Mouse (Mus musculus) heart, embryonic 12.5 days (tissue): ENCODE data around the gene Heatr3. TPM values are rescaled to one million over a fixed set of nuclear protein-coding genes. Genes with fewer than 3 reads are reported as not detected.

Experiments
- ATAC-seq: fragments of 200-750 bp; cut with Nextera tagmentation; 2 replicates; pipeline ENCODE4 v1.8.0; 2017; ENCODE audit warnings: moderate TSS enrichment, moderate library complexity; ENCODE audit not compliant: insufficient number of reproducible peaks, low FRiP score
- H3K27ac ChIP-seq: fragments of 300-500 bp; sonication (generic); 2 replicates; pipeline ENCODE4 v1.5.1; 2016; ENCODE audit warnings: mild to moderate bottlenecking, moderate library complexity; ENCODE audit not compliant: poor library complexity, severe bottlenecking
- H3K27me3 ChIP-seq: fragments of 300-500 bp; sonication (generic); replicated peaks from 2 replicates; pipeline ENCODE4 v1.6.1; 2016; ENCODE audit warnings: mild to moderate bottlenecking, moderate library complexity
- H3K36me3 ChIP-seq: fragments of 300-500 bp; sonication (generic); 2 replicates; pipeline ENCODE4 v1.6.1; 2016; ENCODE audit warnings: mild to moderate bottlenecking, moderate library complexity
- H3K4me1 ChIP-seq: fragments of 300-500 bp; sonication (generic); replicated peaks from 2 replicates; pipeline ENCODE4 v1.6.1; 2016; ENCODE audit warnings: mild to moderate bottlenecking
- H3K4me2 ChIP-seq: fragments of 300-500 bp; sonication (generic); 2 replicates; pipeline ENCODE4 v1.6.1; 2016; ENCODE audit warnings: mild to moderate bottlenecking, moderate library complexity
- H3K4me3 ChIP-seq: fragments of 300-500 bp; sonication (generic); 2 replicates; pipeline ENCODE4 v1.5.1; 2016; ENCODE audit warnings: mild to moderate bottlenecking
- H3K9ac ChIP-seq: fragments of 300-500 bp; sonication (generic); 2 replicates; pipeline ENCODE4 v1.6.1; 2016; ENCODE audit warnings: mild to moderate bottlenecking, moderate library complexity
- H3K9me3 ChIP-seq: fragments of 300-500 bp; sonication (generic); replicated peaks from 2 replicates; pipeline ENCODE4 v1.6.1; 2016; ENCODE audit warnings: mild to moderate bottlenecking, moderate library complexity
- WGBS: fragments of 180-500 bp; shearing (Covaris S2); methylation state at CpG from one replicate; pipeline ENCODE4 v1.1.7; 2016; 5-methylcytosine and 5-hydroxymethylcytosine counted together
- polyA plus RNA-seq: library from polyadenylated mRNA; unstranded; fragments of >200 nt; fragmentation: Nextera tagmentation; extraction: Ambion mirVana; gene quantifications from 2 replicates; pipeline ENCODE4 v1.2.1, GENCODE M21; 2016

Gene Heatr3
- 31.9 and 33.2 TPM in 2 replicates for polyA plus RNA-seq

DNA sequence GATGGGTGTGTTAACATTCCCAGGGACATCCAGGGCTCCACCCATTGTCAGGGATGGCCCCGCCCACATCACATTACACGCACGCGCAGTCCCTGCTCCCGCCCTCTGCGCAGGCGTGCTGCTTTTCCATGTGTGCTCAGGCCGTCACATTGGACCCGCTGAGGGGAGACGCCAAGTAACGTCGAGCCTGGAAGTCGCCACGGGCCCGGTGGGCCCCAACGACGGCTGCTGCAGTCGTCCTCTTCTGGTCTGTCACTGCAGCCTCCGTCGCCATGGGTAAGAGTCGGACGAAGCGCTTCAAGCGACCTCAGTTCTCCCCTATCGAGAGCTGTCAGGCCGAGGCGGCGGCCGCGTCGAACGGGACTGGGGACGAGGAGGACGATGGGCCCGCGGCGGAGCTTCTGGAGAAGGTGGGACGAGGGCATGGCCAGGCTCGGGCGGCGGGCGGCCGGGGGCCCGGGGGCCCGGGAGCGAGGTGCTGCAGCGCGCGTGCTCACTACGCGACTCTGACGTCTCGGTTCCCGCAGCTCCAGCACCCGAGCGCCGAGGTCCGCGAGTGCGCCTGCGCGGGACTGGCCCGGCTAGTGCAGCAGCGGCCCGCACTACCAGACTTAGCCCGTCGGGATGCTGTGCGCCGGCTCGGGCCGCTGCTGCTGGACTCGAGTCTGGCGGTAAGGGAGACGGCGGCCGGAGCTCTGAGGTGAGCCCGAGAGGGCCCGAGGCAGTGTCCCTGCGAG lies at the start of gene Heatr3:
Gene Heatr3, plus strand, starts transcription at position 108 of the 737 bp plus-strand sequence.
- WGBS = under 1% methylated on average over 79 of the region's 79 CpGs
- H3K36me3 ChIP-seq = peaks cover 48% of the 10 kb centered on the region
- peak within 1 kb of the TSS; percentile 84 for H3K9ac ChIP-seq
- peak within 1 kb of the TSS; percentile 86 for H3K4me2 ChIP-seq
- H3K27me3 ChIP-seq = no peaks in the 10 kb centered on the region
- peak; percentile 98 for ATAC-seq
- H3K9me3 ChIP-seq = no peaks in the 10 kb centered on the region
- H3K27ac ChIP-seq = peak within 1 kb of the TSS; percentile 91
- peaks cover 10% of the 10 kb centered on the region for H3K4me1 ChIP-seq
- H3K4me3 ChIP-seq = peak within 1 kb of the TSS; percentile 90

DNA sequence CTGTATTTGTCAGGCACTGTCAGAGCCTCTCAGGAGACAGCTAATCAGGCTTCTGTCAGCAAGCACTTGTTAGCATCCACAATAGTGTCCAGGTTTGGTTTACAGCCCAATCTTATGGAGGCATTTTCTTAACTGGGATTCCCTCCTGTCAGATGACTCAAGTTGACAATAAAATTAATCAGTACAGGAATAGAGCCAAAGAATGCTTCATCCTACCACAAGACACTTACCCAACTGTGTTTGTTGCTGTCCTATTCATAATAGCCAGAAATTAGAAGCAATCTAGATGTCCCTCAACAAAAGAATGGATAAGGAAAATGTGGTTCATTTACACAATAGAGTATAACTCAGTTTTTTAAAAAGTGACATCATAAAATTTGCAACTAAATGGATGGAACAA lies 49.6 kb upstream of the Heatr3 start:
- no peaks in the 10 kb centered on the region for H3K9me3 ChIP-seq
- H3K9ac ChIP-seq = no peak overlapping the region
- no peaks in the 10 kb centered on the region for H3K4me1 ChIP-seq
- no peak overlapping the region for H3K4me2 ChIP-seq
- no peak for ATAC-seq
- H3K36me3 ChIP-seq = no peaks in the 10 kb centered on the region
- no peak overlapping the region for H3K4me3 ChIP-seq
- H3K27me3 ChIP-seq = no peaks in the 10 kb centered on the region
- H3K27ac ChIP-seq = no peak overlapping the region

- H3K4me2 ChIP-seq = no peak overlapping the region
- no peaks in the 10 kb centered on the region for H3K27me3 ChIP-seq
- H3K9ac ChIP-seq = no peak overlapping the region
- H3K4me3 ChIP-seq = no peak overlapping the region
- WGBS = 68% methylated on average over 2 of the region's 2 CpGs
- no peaks in the 10 kb centered on the region for H3K9me3 ChIP-seq
- no peak overlapping the region for H3K27ac ChIP-seq
- no peaks in the 10 kb centered on the region for H3K4me1 ChIP-seq
- no peak for ATAC-seq
- H3K36me3 ChIP-seq = no peaks in the 10 kb centered on the region
These were observed 46.0 kb upstream of the Heatr3 start for GRCm38 (mm10) chr8:88091661-88092060.

DNA sequence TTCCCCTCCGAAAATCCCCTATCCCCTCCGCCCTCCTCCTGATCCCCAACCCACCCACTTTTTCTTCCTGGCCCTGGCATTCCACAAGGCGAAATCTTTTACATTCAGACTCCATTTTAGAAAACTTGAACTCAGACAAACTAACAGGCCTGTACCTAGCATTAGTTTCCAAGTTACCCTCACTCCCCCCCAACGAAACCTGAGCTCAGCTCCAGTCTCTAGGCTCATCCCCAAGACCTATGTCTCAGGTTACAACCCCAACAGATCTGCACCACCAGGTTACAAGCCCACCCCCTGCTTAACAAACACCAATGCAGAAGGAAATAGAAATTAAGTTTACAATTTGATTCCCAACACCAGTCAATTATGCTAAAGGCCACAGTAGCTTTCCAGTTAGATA lies 44.3 kb upstream of the Heatr3 start:
- no peak for ATAC-seq
- no peak overlapping the region for H3K9ac ChIP-seq
- H3K4me1 ChIP-seq = no peaks in the 10 kb centered on the region
- no peaks in the 10 kb centered on the region for H3K9me3 ChIP-seq
- H3K27me3 ChIP-seq = no peaks in the 10 kb centered on the region
- no peak overlapping the region for H3K4me2 ChIP-seq
- H3K27ac ChIP-seq = no peak overlapping the region
- 64% methylated on average over 4 of the region's 4 CpGs for whole genome bisulfite sequencing
- no peaks in the 10 kb centered on the region for H3K36me3 ChIP-seq
- no peak overlapping the region for H3K4me3 ChIP-seq

GRCm38 (mm10) chr8:88098856-88099255 lies 38.8 kb upstream of the Heatr3 start:
- Histone ChIP-seq H3K4me3 (no peak overlapping the region), H3K9me3 (no peaks in the 10 kb centered on the region), H3K4me2 (no peak overlapping the region), H3K4me1 (no peaks in the 10 kb centered on the region), H3K9ac (no peak overlapping the region), H3K27ac (no peak overlapping the region), H3K36me3 (no peaks in the 10 kb centered on the region), H3K27me3 (no peaks in the 10 kb centered on the region)
- 81% methylated on average over 4 of the region's 4 CpGs for WGBS
- ATAC-seq = no peak

GRCm38 (mm10) chr8:88099526-88099925 lies 38.1 kb upstream of the Heatr3 start:
- Histone ChIP-seq H3K4me1 (no peaks in the 10 kb centered on the region), H3K4me2 (no peak overlapping the region), H3K9me3 (no peaks in the 10 kb centered on the region), H3K27ac (no peak overlapping the region), H3K4me3 (no peak overlapping the region), H3K9ac (no peak overlapping the region), H3K27me3 (no peaks in the 10 kb centered on the region), H3K36me3 (no peaks in the 10 kb centered on the region)
- 0% methylated on average over 1 of the region's 1 CpGs for WGBS
- ATAC-seq = no peak

DNA sequence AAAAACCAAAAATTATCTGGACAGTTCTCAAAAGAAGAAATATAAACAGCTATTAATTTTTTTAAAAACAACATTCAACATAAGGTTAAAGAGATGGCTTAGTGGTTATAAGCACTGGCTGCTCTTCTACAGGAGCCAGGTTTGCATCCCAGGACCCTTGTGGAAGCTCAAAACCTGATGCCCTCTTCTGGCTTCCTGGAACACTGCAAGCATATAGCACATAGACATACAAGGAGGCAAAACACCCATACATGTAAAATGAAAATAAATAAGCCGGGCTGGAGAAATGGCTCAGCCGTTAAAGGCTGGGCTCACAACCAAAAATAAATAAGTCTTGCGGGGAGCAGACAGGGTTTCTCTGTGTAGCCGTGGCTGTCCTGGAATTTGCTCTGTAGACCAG lies 28.4 kb upstream of the Heatr3 start:
- no peaks in the 10 kb centered on the region for H3K36me3 ChIP-seq
- H3K9ac ChIP-seq = no peak overlapping the region
- 87% methylated on average over 4 of the region's 4 CpGs for WGBS
- H3K4me1 ChIP-seq = no peaks in the 10 kb centered on the region
- H3K4me2 ChIP-seq = no peak overlapping the region
- no peaks in the 10 kb centered on the region for H3K27me3 ChIP-seq
- H3K27ac ChIP-seq = no peak overlapping the region
- H3K4me3 ChIP-seq = no peak overlapping the region
- ATAC-seq = no peak
- H3K9me3 ChIP-seq = peaks cover 5% of the 10 kb centered on the region; the same call in 1 of the 2 replicates

- Histone ChIP-seq H3K9me3 (no peaks in the 10 kb centered on the region), H3K4me2 (peak within 1 kb of the TSS; percentile 75), H3K9ac (peak within 1 kb of the TSS; percentile 99), H3K4me1 (0 out of 2 replicates have a peak, but pooled peaks cover 4% of the 10 kb centered on the region), H3K36me3 (peaks cover 19% of the 10 kb centered on the region), H3K27me3 (no peaks in the 10 kb centered on the region), H3K4me3 (peak within 1 kb of the TSS; percentile 96), H3K27ac (peak within 1 kb of the TSS; percentile 90)
- peak; percentile 99 for ATAC-seq
- WGBS = under 1% methylated on average over 48 of the region's 49 CpGs
These were observed 19.1 kb upstream of the Heatr3 start, which contains the start of gene Cnep1r1 for GRCm38 (mm10) chr8:88118456-88119036. Gene Cnep1r1 (plus strand): TSS chr8:88118769.

- 0 out of 2 replicates have a peak, but pooled peaks cover 4% of the 10 kb centered on the region for H3K4me1 ChIP-seq
- H3K9me3 ChIP-seq = no peaks in the 10 kb centered on the region
- H3K36me3 ChIP-seq = peaks cover 22% of the 10 kb centered on the region
- peak overlapping the region; percentile 90 for H3K27ac ChIP-seq
- WGBS = under 1% methylated on average over 11 of the region's 11 CpGs
- no peaks in the 10 kb centered on the region for H3K27me3 ChIP-seq
- peak overlapping the region; percentile 75 for H3K4me2 ChIP-seq
- H3K4me3 ChIP-seq = peak overlapping the region; percentile 96
- H3K9ac ChIP-seq = peak overlapping the region; percentile 99
- peak; percentile 74 for ATAC-seq
These were observed 18.6 kb upstream of the Heatr3 start for GRCm38 (mm10) chr8:88119076-88119475.

GRCm38 (mm10) chr8:88124850-88125249 lies 12.8 kb upstream of the Heatr3 start:
- Histone ChIP-seq H3K36me3 (peaks cover 48% of the 10 kb centered on the region), H3K4me2 (no peak overlapping the region), H3K27me3 (no peaks in the 10 kb centered on the region), H3K9me3 (no peaks in the 10 kb centered on the region), H3K9ac (no peak overlapping the region), H3K4me3 (no peak overlapping the region), H3K4me1 (0 out of 2 replicates have a peak, but pooled peaks cover 4% of the 10 kb centered on the region), H3K27ac (no peak overlapping the region)
- ATAC-seq = no peak
- 94% methylated on average over 2 of the region's 2 CpGs for WGBS

GRCm38 (mm10) chr8:88129397-88129796 lies 8.3 kb upstream of the Heatr3 start:
- peaks cover 64% of the 10 kb centered on the region for H3K36me3 ChIP-seq
- no peak overlapping the region for H3K27ac ChIP-seq
- WGBS = 86% methylated on average over 4 of the region's 4 CpGs
- H3K9ac ChIP-seq = no peak overlapping the region
- no peak for ATAC-seq
- no peaks in the 10 kb centered on the region for H3K4me1 ChIP-seq
- no peaks in the 10 kb centered on the region for H3K9me3 ChIP-seq
- H3K4me3 ChIP-seq = no peak overlapping the region
- no peak overlapping the region for H3K4me2 ChIP-seq
- H3K27me3 ChIP-seq = no peaks in the 10 kb centered on the region
